Mouse (Mus musculus) ovary, adult 18-20 months (tissue): Measurements from ENCODE around the gene Sptbn1.

ENCODE experiments used
- DNase-seq: peaks from one replicate; pipeline ENCODE4 v3.0.0; 2022; ENCODE audit warnings: low spot score, mixed read lengths

The Sptbn1 gene

GRCm38 (mm10) chr11:30166551-30166922, 101.4 kb downstream of the Sptbn1 start:
- no peak for DNase-seq

- DNase-seq, result no peak
Measured at GRCm38 (mm10) chr11:30165861-30166550, 102.0 kb downstream of the Sptbn1 start.

- DNase-seq, result no peak
Measured at GRCm38 (mm10) chr11:30164515-30165214, 103.3 kb downstream of the Sptbn1 start.

GRCm38 (mm10) chr11:30163870-30164269, 104.1 kb downstream of the Sptbn1 start:
- no peak for DNase-seq

- no peak for DNase-seq
Measured at GRCm38 (mm10) chr11:30163081-30163480, 104.9 kb downstream of the Sptbn1 start.

GRCm38 (mm10) chr11:30161744-30162143, 106.2 kb downstream of the Sptbn1 start:
- DNase-seq, result no peak

DNA sequence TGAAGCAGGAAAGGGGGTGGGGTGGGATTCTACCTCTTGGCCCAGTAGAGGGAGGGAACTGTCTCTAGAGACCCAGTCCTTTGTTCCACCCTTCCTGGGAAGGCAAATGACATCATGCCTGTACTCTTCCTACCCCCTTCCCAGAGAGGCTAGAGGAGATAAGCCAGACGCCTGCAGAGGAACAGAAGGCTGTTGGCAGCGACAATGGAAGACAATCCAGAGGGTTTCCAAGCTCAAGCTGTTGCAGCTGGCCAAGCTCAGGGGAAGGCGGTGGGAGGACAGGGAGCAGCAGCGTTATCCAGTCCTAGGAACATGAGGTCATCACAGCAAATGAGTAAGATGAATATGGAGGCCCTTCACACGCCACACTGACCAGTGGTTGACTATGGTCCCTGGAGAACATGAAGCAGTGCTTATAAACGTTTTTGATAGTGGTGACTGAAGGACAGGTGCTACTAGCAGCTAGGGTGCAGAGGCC, 106.8 kb downstream of the Sptbn1 start:
- peak; percentile 65 for DNase-seq

DNA sequence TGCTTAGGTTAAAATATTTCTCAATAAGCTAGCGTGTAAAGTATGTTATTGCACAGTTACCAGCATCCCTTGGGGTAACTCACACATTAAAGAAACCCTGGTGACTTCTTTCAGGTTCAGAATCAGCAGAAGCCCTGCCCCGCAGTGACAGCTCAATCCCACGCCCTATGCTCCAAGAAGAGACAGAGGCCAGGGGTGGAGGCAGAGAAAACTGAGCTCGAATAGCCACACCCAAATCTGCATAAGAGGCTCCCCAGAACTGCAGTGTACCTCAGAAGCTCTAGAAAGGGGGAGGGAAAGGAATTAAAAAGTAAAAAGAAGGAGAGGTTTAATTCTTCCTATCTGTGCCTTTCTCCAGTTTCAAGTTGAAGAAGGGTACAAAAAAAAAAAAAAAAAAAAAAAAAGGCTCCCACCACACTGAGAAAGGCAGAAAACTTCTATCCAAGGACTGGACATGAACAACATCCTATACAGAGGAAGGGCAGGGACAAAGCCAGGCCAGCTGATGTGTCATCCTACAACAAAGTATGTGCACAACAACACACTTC, 107.3 kb downstream of the Sptbn1 start:
- DNase-seq, result no peak

- no peak for DNase-seq
Measured at GRCm38 (mm10) chr11:30159545-30160255, 108.3 kb downstream of the Sptbn1 start.

- DNase-seq, result no peak
Measured at GRCm38 (mm10) chr11:30158028-30158700, 109.8 kb downstream of the Sptbn1 start.

- DNase-seq, result no peak
Measured at GRCm38 (mm10) chr11:30155887-30156286, 112.1 kb downstream of the Sptbn1 start.

- no peak for DNase-seq
Measured at GRCm38 (mm10) chr11:30154980-30155379, 113.0 kb downstream of the Sptbn1 start.

DNA sequence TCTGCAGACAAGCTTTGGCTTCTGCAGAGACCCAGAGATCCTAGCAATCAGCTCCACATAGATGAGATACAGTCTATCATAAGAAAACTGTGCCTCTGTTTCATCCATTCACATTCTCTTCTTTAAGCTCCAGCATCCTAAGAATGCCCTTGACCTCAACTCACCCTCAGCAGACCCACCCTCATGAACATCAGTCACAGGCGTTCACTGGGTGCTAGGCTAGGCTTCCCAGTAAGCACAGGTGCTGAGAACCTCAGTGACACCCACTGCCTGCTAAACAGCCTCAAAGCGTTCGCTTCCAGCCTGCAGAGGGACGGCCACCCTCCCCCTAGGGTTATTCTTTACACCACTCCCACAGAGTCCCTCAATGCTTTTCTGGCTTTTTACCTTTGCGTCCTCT, 119.1 kb downstream of the Sptbn1 start:
- no peak for DNase-seq

- DNase-seq, result no peak
Measured at GRCm38 (mm10) chr11:30148378-30148777, 119.6 kb downstream of the Sptbn1 start.

DNA sequence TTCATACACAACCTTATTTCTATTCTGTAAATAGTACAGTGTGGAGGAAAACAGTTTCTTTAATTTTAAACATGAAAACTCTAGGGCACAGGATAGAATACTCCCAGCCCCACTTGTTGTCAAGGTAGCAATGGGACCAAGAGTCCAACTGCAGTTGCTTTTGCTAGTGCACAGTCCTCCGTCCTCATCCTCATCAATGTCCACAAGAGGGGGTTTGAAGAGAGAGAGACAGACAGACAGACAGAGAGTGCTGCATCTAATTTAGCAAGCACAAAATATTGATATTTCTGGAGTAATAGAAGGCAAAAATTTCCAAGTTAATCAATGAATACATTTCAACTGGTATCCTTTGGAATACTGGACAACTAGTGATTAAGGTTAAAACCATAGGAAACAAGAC, 120.1 kb downstream of the Sptbn1 start:
- no peak for DNase-seq

GRCm38 (mm10) chr11:30143090-30143489, 124.9 kb downstream of the Sptbn1 start:
- DNase-seq, result no peak

GRCm38 (mm10) chr11:30139165-30139826, 128.7 kb downstream of the Sptbn1 start:
- no peak for DNase-seq

DNA sequence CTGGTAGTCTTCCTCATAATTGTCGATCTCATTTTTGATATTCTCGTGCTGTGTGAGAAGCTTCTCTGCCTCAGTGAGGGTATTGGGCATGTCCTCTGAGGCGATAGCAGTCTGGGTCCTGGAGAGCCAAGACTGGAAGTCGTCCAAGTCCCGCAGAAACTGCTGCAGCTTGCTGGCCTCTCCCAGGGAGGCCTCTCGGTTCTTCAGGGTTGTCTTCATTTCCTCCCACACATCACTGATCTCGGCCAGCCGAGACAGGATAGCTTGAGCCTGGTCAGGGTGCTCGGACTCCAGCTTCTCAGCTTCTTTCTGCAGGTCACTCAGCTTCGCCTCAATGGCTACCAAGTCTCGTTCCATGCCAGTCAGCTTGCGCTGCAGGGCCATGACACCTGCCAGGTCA, 130.9 kb downstream of the Sptbn1 start:
- DNase-seq, result peak; percentile 52

GRCm38 (mm10) chr11:30134058-30134457, 133.9 kb downstream of the Sptbn1 start:
- no peak for DNase-seq

- no peak for DNase-seq
Measured at GRCm38 (mm10) chr11:30132581-30132980, 135.4 kb downstream of the Sptbn1 start.

DNA sequence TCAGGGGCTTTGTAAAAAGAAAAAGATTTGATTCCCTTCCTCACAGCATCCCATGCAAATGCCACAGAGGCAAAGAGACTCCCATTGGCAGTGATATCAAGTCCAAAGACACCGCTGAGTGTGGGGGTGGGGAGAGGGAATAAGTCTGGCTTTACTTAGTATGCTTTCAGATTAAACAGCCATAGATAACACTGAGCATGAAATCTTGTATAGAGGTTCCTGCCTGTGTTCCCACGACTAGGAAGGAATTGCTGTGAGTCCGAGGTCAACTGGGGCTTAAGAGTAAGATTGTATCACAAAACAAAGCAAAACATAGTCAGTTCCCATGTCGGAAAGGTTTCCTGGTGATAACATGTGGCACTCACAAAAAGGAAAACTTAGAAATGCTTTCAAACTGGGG, 136.3 kb downstream of the Sptbn1 start:
- no peak for DNase-seq

DNA sequence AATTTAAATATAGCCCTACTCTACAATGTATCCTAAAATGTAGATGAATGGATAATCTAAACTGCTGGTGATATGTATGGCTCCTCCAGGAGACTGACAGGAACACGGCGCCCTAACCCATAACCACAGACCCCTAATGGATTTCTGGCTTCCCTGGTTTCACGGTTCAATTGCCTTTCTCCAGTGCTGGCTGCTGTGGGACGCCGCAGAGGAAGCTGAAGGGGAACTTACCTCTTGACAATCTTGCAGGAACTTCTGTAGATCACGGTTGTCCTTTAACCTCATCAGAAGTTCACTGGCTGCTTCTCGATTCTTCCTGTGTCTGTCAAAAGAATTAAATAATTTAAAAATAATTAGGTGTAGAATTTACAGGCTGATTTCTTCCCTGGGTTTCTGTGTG, 138.6 kb downstream of the Sptbn1 start:
- DNase-seq, result no peak
